Comparison of ENCODE assay signal across 28 mouse cellular contexts in the genomic region with DNA sequence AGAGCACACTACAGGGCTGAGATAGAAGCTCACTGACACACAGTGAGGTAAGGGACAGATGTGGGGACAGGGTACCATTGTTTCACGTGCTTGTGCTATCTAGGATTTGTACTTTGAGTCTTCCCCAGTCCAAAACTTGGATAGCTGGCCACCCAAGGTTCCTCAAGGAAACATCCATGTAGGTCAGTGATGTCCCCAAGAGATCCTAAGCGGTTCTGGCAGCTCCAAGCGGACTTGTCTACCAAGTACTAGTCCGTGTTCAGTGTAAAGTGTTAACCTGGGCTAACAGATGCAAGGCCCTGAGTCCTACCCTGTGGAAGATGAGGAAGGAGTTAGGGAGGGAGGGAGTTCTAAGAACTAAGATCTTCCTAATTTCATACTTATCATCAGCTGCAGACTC.
"Had no signal": no experiment of that assay in that cellular context is flagged by ENCODE, and none has a peak within 500 bp of the region (broad histone marks: within the 10 kb centered on the region; RNA-seq: fewer than 3 reads in every experiment).

No protein-coding gene starts in this region.

- H3K27ac ChIP-seq: limb, embryonic 10.5 days; limb, embryonic 12.5 days; limb, embryonic 13.5 days; limb, embryonic 15.5 days; liver, embryonic 12.5 days; liver, embryonic 13.5 days; liver, embryonic 14.5 days; liver, embryonic 15.5 days; lung, embryonic 15.5 days; macrophage; midbrain, embryonic 10.5 days; midbrain, embryonic 12.5 days; midbrain, embryonic 13.5 days; midbrain, embryonic 15.5 days; neural tube, embryonic 12.5 days had no signal

- H3K27me3 ChIP-seq: limb, embryonic 12.5 days; limb, embryonic 13.5 days; limb, embryonic 15.5 days; liver, embryonic 12.5 days; liver, embryonic 13.5 days; liver, embryonic 15.5 days; lung, embryonic 15.5 days; megakaryocyte, embryonic 14.5 days; midbrain, embryonic 12.5 days; midbrain, embryonic 13.5 days; midbrain, embryonic 15.5 days; neural tube, embryonic 12.5 days had no signal

- H3K4me3 ChIP-seq: limb, embryonic 10.5 days; limb, embryonic 12.5 days; limb, embryonic 13.5 days; limb, embryonic 15.5 days; liver, embryonic 12.5 days; liver, embryonic 13.5 days; liver, embryonic 15.5 days; lung, embryonic 15.5 days; megakaryocyte, embryonic 14.5 days; midbrain, embryonic 10.5 days; midbrain, embryonic 12.5 days; midbrain, embryonic 13.5 days; midbrain, embryonic 15.5 days; myocyte; neural tube, embryonic 12.5 days had no signal

- H3K4me1 ChIP-seq: limb, embryonic 10.5 days; limb, embryonic 12.5 days; limb, embryonic 13.5 days; limb, embryonic 15.5 days; liver, embryonic 12.5 days; liver, embryonic 13.5 days; liver, embryonic 15.5 days; lung, embryonic 15.5 days; megakaryocyte, embryonic 14.5 days; midbrain, embryonic 12.5 days; midbrain, embryonic 13.5 days; midbrain, embryonic 15.5 days; neural tube, embryonic 12.5 days had no signal

- H3K36me3 ChIP-seq: limb, embryonic 10.5 days; limb, embryonic 12.5 days; limb, embryonic 13.5 days; limb, embryonic 15.5 days; liver, embryonic 12.5 days; liver, embryonic 13.5 days; liver, embryonic 15.5 days; lung, embryonic 15.5 days; midbrain, embryonic 10.5 days; midbrain, embryonic 12.5 days; midbrain, embryonic 13.5 days; midbrain, embryonic 15.5 days; neural tube, embryonic 12.5 days had no signal

- DNase-seq: left cerebral cortex, postnatal 4 days; liver; liver, embryonic 13.5 days; liver, postnatal 0 days; lung, adult 18-20 months; lung, adult 2 months; lung, embryonic 14.5 days; lung, postnatal 10 days; lung, postnatal 14 days; lung, postnatal 36 days; lung, postnatal 4 days; midbrain, embryonic 14.5 days had no signal

- H3K9me3 ChIP-seq: limb, embryonic 10.5 days; limb, embryonic 12.5 days; limb, embryonic 13.5 days; limb, embryonic 15.5 days; liver, embryonic 12.5 days; liver, embryonic 13.5 days; liver, embryonic 15.5 days; lung, embryonic 15.5 days; midbrain, embryonic 10.5 days; midbrain, embryonic 12.5 days; midbrain, embryonic 13.5 days; midbrain, embryonic 15.5 days; neural tube, embryonic 12.5 days had no signal
